Mouse (Mus musculus) fat pad, adult 2 months (tissue): ENCODE results near the gene Olfr1471.
"Not testable (repeated sequence)": the region's sequence is repeated elsewhere in the genome, so short reads cannot be mapped to it uniquely, and the experiment has no call there.

Experiments used
- DNase-seq: peaks from one replicate; pipeline ENCODE4 v3.0.0-alpha.2; 2011; ENCODE audit warnings: low read depth, low spot score; ENCODE audit errors: extremely low read depth

Gene Olfr1471

DNA sequence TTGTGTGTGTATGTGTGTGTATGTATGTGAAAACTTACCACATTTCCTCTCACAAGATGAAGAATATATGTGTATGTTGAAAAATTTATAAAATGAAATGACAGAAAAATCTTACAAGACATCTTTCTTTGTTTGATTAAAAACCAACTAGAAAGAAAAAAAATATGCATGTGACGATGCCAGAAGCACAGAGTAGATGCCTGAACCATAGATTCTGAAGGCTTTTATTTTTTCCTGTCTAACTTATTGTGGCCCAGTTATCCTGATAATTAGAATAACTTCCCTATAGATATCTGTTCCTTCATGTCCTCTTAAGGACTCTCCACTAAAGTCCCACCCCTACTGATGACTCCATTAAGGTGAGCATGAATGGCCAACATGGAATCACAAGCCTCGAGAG is at the start of gene Olfr1471:
Gene Olfr1471 (plus strand): TSS at position 301 of the 400 bp plus-strand sequence.
- not testable (repeated sequence) for DNase-seq

DNA sequence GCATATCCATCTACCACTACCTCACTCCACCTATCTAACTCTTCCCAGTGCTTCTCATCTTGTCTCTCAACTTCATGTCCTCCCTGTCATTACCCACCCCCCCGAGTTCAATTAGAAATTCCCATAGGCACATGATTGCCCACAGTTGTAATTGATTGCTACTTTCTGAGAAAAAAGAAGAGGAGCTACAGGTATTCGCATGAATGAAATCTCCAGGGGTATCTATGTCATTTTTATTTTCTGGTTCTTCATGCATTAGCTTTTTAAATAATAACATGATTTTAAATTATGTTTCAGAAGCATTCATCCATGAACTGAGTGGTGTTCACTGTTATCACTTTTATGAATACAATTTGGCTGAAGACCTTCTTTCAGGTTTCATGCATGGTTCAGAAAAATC is 35.7 kb upstream of the Olfr1471 start, which contains the start of gene Olfr1469:
Gene Olfr1469 (plus strand): TSS at position 301 of the 400 bp plus-strand sequence.
- no peak for DNase-seq

DNA sequence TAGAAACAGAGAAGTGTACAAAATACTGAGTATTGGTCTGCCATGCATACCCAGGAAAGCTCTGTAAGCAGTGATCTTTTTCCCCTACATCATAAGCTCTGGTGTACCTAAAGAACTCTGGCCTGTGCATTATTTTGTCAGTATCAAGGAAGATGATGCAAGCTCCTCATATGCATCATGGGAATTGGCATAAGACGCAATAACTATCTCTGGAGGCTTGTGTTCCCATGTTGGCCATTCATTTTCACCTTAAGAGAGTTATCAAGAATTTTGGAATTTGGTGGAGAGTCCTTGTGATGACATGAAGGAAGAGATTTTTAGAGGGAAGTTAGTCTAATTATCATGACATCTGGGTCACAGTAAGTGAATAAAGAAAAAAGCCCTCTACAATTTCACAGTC is 12.8 kb downstream of the Olfr1471 start, which contains the start of gene Olfr1472:
Gene Olfr1472 (minus strand): TSS at position 101 of the 400 bp plus-strand sequence.
- DNase-seq, result no peak

DNA sequence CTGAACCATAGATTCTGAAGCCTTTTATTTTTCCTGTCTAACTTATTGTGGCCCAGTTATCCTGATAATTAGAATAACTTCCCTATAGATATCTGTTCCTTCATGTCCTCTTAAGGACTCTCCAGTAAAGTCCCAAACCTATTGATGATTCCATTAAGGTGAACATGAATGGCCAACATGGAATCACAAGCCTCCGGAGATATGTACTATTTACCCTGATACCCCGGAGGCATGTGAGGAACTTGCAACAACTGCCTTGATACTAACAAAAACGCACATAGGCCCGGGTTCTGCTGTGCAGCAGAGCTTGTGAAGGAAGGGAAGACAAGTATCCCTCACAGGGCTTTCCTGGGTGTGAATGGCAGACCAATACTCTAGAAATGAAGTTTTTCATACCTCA is 26.1 kb downstream of the Olfr1471 start, which contains the start of gene Olfr1474:
Gene Olfr1474 (plus strand): TSS at position 301 of the 400 bp plus-strand sequence.
- DNase-seq, result not testable (repeated sequence)

DNA sequence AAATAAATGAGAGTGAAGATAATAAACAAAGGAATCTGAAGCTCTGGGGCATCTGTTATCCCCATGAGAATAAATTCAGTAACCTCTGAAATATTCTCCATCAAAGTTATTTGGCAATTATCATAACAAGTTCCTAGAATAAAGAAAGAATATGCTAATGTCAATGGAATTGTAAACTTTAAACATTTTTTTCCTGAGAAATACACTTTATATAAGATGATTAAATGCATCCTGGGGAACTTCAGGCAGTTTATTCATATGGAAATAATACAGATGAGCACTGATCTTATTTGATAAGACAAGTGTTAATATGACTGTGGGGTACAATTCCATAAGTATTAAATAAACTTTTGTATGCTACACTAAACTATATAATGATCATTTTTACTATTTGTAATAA is 36.9 kb downstream of the Olfr1471 start, which contains the start of gene Olfr1475:
Gene Olfr1475 (minus strand): TSS at position 101 of the 400 bp plus-strand sequence.
- DNase-seq, result no peak

DNA sequence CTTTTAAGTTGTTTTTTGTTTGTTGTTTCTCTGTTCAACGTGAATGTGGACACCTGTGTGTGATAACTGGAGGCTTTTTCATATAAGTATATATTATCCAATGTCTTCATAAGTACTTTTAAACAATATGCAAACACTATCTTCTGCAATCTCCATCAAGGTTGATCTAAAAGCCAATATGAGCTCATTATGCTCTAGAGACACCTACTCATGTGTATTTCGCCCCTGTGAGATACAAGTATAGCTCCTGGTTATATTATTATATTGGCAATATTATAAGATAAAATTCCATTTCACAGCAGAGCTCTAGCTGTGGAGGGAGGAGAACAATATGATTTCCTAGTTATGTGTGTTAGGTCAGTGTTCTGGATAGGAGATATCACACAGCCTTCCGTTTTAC is 57.0 kb downstream of the Olfr1471 start, which contains the start of gene Olfr1477:
Gene Olfr1477 (plus strand): TSS at position 301 of the 400 bp plus-strand sequence.
- no peak for DNase-seq
